Mouse (Mus musculus) CH12F3 (cell line): ENCODE data around the gene Zfp90.

Experiments
- in situ Hi-C: fragments of 300-500 bp; cut with MboI; formaldehyde crosslinking; loops from 2 replicates; pipeline ENCODE4 v1.14.3; 2020; ENCODE audit warnings: low sequenced_read_pairs

The Zfp90 gene

GRCm38 (mm10) chr8:106415182-106415971 is at the start of gene Zfp90:
Zfp90 (plus strand) TSS chr8:106415327.
- in situ Hi-C loops, result no loop called here

DNA sequence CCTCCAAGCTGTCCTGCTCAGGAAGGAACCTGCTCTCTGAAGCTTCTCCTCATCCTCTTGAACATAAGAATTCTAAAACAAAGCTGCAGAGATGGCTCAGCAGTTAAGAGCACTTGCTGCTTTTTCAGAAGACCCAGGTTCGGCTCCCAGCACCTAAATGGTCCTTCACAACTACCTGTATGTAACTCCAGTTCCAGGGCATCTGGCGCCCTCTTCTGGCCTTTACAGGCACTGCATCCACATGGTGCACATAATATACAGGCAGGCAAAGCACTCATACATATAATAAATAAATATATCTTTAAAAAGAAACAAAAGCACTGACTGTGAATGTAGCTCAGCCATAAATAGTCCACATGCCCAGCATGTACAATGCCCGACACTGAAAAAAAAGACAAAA is 46.6 kb upstream of the Zfp90 start:
- in situ Hi-C loops, result no loop called here

DNA sequence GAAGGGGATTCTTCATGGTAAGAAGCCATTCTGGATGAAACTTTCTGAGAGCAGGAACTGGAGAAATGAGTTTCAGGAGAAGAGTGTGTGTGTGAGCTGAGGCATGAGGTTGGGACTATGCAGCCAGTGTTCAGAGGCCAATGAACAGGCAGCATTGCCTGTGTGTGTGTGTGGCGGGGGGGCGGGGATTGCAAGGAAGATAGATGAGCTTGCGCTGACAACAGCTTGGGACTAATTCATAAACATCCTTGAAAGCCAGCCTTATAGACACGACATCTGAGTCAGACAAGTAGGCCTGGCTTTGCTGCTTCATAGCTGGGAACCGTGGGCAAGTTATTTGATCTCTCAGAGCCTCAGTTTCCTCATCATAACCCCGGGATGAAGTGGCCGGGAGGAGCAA is 46.1 kb upstream of the Zfp90 start:
- in situ Hi-C loops, result no loop called here

GRCm38 (mm10) chr8:106375957-106376356 is 39.2 kb upstream of the Zfp90 start:
- in situ Hi-C loops, result no loop called here

DNA sequence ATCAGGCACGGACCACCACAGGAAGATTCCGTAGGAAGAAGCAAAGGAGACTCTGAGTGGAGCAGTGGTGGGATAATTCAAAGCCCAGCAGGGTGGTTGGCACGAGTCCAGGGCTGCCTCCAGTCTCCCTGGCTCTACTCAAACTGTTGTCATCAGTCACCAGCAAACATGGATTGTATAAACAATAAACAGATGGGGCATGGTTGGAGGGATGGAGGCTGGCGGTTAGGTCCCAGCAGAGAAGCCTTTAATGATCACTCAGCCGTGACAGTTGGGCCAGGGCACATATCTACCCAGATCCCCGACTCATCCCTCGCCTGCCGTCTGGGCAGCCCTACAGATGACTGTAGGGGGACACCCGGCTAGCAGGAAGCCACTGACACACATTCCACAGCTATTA is 38.3 kb upstream of the Zfp90 start:
- in situ Hi-C loops, result no loop called here

DNA sequence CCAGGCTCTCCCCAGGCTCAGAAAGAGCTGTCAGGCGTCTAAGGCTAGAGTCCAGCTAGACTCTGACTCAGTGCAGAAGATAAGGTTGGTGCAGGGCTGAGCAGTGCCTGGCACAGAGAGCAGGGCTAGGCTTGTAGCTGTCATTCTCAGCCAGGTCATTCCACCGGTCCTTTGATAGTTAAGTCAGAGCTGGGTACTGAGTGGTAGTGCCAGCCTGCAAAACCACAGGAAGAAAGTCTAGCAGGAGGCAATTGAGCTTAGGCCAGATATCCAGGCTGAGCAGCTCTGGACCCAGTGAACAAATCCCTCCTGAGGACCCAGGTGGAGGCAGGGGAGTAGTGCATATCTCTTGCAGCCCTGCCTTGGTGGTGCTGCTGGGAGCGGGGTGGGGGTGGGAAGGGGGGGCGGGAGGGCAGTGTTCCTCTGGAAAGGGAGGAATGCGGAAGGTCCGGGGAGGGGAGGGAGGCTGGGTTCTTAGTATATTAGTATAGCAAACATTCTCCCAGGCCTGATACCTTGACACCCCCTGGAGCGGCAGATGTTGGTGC is 36.6 kb upstream of the Zfp90 start:
- in situ Hi-C loops, result no loop called here

DNA sequence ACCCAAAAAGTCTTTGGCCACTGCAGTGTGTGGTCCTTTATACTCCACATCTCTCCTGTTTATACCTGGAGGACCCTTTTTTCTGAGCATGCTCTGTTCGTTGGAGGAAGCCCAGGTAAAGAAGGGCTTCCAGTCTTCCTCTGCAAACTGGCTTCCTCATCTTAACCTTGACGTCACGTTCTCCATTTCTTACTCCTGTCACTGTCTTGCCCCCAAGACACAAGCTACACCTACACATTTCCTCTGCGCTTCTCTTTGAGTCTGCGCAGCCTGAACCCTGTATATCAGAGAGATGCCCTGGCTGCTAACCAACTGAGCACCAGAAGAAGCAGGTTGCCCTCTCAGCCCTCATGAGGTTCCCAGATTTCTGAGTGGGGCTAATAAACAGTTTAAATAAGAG is 35.8 kb upstream of the Zfp90 start:
- in situ Hi-C loops, result no loop called here

DNA sequence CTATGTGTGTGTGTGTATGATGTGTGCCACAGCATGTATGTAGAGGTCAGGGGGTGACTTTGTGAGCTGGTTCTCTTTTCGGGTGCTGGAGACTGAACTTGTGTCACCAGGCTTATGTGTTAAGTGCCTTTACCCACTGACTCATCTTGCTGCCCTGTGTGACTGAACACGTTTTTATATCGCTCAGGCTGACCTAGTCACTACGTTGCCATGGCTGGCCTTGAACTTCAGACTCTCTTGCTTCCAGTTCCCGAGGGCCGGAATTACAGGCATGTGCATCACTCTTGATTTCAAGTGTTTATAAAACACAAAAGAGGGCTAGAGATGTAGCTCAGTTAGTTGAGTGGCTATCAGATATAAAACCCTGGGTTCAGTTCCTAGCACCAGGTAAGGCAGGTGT is 34.1 kb upstream of the Zfp90 start:
- in situ Hi-C loops, result no loop called here

DNA sequence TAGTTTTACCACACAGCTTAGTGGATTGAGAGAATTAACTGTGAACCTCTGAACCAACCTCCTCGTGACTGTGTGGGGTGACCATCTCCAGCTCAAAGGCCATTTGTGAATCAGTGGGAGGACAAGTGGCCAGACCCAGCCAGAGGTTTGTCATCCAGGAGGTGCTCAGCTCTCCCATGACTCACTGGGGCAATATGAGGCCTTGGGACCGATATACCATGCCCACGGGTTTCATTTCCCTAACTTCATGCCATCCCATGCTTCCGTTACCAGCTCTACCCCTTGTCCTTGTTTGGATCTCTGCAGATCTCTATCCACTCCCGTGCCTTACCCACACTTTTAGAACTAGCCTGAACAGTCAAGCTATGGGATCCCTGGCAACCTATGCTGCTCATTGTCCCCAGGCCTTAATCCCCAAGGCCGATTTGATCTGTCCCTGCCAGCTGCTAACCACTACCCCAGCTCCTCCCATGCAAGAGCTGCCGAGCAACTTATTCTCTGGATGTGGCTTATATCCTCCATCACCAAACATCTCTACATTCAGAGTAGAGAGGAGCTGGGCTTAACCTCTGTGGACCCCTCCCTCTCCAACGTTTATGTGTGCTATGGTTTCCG is 27.2 kb upstream of the Zfp90 start:
- in situ Hi-C loops, result no loop called here

DNA sequence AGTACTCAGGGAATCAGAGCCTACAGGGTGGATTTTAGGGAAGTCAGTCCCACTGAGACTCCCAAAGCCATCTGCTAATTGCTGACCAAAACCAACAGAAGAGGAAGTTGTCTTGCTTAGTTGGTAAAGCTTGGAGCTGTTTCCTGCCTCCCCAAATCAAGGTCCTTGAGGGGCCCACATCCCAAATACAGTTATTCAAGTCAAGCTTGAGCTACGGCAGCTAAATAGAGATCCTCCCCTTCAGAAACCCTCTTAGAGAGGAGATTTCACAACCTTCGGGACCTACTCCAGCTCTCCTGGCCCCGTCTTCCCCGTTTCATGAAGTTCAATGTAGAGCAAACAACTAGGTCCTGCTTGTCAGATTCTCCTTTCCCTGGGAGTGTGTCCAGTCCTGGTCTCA is 20.6 kb upstream of the Zfp90 start:
- in situ Hi-C loops, result no loop called here

DNA sequence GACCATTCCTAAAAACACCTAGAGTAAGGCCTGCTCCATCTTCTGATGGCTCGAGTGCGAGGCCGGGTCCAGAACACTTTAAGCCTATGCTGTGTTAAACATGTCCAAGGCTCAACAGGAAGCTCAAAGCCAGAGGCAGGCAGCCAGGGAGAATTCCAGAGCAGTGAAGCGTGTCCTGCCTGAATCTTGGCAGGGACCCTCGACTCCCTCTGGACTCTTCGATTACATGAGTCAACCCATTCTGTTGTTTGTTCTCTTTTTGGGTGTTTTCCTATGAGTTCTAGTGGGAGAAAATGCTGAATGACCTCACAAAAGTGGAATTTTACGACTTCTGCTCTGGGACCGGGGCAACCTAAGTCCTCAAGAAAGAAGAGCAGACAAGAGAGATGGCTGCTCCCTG is 15.4 kb upstream of the Zfp90 start:
- in situ Hi-C loops, result loop anchor here (10.0 kb wide), 1 partner anchor 255 kb away; no protein-coding TSS in a partner anchor

DNA sequence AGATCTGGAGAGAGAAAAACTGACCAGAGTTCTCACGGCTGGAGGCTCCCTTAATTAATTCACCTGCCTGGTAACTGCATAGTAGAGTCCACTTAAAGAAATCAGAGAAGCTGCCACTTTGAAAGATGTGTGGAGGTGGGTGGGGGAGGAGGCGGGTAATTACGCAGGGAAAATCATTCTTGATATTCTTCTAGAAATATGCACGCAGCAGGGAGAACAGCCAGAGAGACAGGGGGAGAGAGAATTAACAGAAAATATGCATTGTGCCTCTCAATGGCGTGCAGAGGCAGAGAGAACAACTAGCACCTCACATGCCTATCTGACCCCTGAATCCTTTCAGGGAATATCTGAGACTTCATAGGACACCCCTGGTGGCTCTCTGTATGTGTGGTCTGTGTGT is 14.9 kb upstream of the Zfp90 start:
- in situ Hi-C loops, result loop anchor here (10.0 kb wide), 1 partner anchor 255 kb away; no protein-coding TSS in a partner anchor

- in situ Hi-C loops, result loop anchor here (10.0 kb wide), 1 partner anchor 259 kb away; no protein-coding TSS in a partner anchor
Observed at GRCm38 (mm10) chr8:106403246-106403933, 11.7 kb upstream of the Zfp90 start.

DNA sequence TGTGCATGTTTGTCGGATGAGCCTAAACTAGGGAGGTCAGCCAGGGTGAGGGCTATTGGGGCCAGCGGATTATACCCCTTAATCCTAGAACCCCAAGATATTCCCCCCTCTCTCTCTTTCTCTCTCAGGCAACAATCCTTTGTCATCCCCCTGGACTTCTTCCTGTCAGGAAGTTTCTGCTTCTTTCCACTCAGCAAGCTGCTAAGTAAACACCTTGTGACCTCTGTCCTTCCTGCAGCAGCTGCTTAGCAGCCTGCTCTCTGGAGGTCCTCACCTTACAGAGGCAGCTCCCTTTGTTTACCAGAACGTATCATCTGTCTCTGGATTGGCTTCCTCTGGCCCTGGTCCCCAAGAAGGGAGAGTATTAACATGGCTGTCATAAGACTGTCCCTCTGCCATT is 10.3 kb upstream of the Zfp90 start:
- in situ Hi-C loops, result loop anchor here (10.0 kb wide), 1 partner anchor 260 kb away; no protein-coding TSS in a partner anchor

DNA sequence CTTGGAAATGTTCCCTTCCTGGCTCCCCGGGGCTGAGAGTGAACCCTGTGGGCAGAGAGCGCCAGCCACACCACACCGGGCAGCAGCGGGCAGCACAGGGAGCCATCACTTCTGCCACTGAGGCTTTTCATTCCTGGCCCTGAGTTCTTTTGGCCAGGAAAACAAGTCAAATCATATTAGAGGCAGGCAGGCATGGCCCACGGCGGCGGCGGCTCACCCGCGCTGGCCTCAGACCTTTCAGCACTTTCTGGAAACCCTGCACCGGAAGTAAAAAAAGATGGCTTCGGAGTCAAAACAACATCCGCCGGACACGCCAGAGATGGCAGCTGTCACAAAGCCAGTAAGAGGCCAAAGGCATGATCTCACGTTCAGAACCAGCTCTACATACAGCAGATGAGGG is 9.3 kb upstream of the Zfp90 start:
- in situ Hi-C loops, result loop anchor here (10.0 kb wide), 1 partner anchor 261 kb away; no protein-coding TSS in a partner anchor

- in situ Hi-C loops, result no loop called here
Observed at GRCm38 (mm10) chr8:106410055-106410454, 5.1 kb upstream of the Zfp90 start.

DNA sequence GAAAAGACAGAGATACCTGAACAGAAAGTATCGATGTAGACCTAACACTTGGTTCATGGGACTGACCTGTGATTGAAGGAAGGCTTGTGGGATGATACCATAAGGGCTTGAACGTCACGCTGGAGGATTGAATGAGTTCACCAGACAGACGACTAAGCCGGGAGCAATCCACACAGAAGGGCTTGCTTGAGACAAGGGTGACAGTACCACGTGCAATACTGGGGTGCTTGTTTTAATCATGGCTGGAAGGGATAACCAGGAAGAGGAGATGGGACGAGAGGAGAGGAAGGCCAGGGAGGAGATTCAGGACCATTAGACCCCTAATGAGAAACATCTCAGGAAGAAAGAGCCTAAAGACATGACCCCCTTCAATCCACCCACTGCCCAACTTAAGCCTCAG is 4.6 kb upstream of the Zfp90 start:
- in situ Hi-C loops, result no loop called here

GRCm38 (mm10) chr8:106411783-106412451 is 3.2 kb upstream of the Zfp90 start:
- in situ Hi-C loops, result no loop called here

DNA sequence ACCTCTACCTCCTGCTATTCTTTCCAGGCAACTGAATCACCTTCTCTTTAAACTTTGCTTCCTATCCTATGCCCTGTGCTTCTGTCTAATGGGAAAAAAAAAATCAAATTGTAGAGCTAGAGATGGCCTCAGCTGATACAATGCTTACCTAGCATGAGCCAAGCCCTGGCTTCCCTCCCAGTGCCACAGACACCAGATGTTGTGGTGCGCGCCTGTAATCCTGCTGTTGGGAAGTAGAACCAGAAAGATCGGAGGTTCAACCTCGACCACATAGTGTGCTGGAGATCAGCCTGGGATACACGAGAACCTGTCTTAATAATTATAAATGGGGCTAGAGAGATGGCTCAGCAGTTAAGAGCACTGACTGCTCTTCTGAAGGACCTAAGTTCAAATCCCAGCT is 2.6 kb downstream of the Zfp90 start:
- in situ Hi-C loops, result no loop called here

DNA sequence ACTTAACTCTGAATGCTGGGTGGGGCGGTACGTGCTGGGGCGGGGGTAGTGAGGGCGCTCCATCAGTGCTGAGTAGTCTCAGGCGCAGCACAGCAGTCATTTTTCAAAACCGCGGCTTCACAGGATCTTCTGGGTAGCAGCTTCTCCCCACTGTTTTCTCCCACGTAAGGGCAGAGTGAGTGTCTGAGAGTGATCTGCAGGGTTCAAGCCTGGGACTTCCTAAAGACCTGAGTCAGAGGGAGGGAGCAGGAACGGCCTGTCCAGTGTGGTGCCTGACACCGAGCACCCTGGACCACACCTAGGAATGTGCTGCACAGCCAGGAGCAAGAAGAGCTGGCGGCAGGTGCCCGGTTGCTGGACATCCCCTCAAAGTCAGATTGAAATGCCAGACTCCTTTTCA is 16.0 kb downstream of the Zfp90 start:
- in situ Hi-C loops, result loop anchor here (25.0 kb wide), 1 partner anchor 106 kb away; no protein-coding TSS in a partner anchor

DNA sequence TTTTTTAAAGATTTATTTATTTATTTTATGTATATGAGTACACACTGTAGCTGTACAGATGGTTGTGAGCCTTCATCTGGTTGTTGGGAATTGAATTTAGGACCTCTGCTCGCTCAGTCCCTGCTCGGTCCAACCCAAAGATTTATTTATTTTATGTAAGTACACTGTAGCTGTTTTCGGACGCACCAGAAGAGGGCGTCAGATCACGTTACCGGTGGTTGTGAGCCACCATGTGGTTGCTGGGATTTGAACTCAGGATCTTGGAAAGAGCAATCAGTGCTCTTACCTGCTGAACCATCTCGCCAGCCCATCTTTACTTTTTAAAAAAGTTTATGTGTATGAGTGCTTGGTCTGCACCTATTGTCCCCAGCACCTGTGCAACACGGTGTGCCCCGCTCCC is 16.8 kb downstream of the Zfp90 start:
- in situ Hi-C loops, result loop anchor here (25.0 kb wide), 1 partner anchor 105 kb away; no protein-coding TSS in a partner anchor
